In genomic region chr2:128449294-128449693, GRCm38 (mm10) we compare ENCODE assay signal across 34 mouse cellular contexts.
"Had no signal": no experiment of that assay in that cellular context is flagged by ENCODE, and none has a peak within 500 bp of the region (broad histone marks: within the 10 kb centered on the region; RNA-seq: fewer than 3 reads in every experiment).

No protein-coding gene starts in this region.

- H3K9me3 ChIP-seq: heart, embryonic 12.5 days; heart, embryonic 13.5 days; heart, embryonic 15.5 days; hindbrain, embryonic 10.5 days; hindbrain, embryonic 12.5 days; hindbrain, embryonic 13.5 days; hindbrain, embryonic 15.5 days; intestine, embryonic 15.5 days; kidney, embryonic 15.5 days had no signal

- ATAC-seq: hindbrain, embryonic 16.5 days; hindbrain, postnatal 0 days; intestine, embryonic 15.5 days; intestine, embryonic 16.5 days; intestine, postnatal 0 days had no signal

- H3K4me3 ChIP-seq: heart, embryonic 12.5 days; heart, embryonic 13.5 days; heart, embryonic 15.5 days; hindbrain, embryonic 10.5 days; hindbrain, embryonic 12.5 days; hindbrain, embryonic 13.5 days; hindbrain, embryonic 15.5 days; intestine, embryonic 15.5 days; kidney, embryonic 15.5 days; layer of hippocampus, adult 2 months; left cerebral cortex, adult 2 months had no signal

- H3K36me3 ChIP-seq: heart, embryonic 12.5 days; heart, embryonic 13.5 days; heart, embryonic 15.5 days; hindbrain, embryonic 10.5 days; hindbrain, embryonic 12.5 days; hindbrain, embryonic 13.5 days; hindbrain, embryonic 15.5 days; intestine, embryonic 15.5 days; kidney, embryonic 15.5 days had no signal

- DNase-seq: heart, postnatal 10 days; heart, postnatal 14 days; heart, postnatal 36 days; heart, postnatal 4 days; kidney, adult 11 months; kidney, adult 18-20 months; kidney, adult 2 months; kidney, adult 8-10 months; kidney, adult 9 months; kidney, postnatal 10 days; kidney, postnatal 14 days; kidney, postnatal 25 days; kidney, postnatal 36 days; kidney, postnatal 4 days; layer of hippocampus, adult 9-11 months; layer of hippocampus, postnatal 36 days had no signal

- H3K4me2 ChIP-seq: heart, embryonic 11.5 days; heart, embryonic 12.5 days; heart, embryonic 13.5 days; heart, embryonic 15.5 days; hindbrain, embryonic 12.5 days; hindbrain, embryonic 13.5 days; hindbrain, embryonic 14.5 days; hindbrain, embryonic 15.5 days; intestine, embryonic 15.5 days; kidney, embryonic 15.5 days had no signal

- H3K27me3 ChIP-seq: heart, embryonic 12.5 days; heart, embryonic 13.5 days; heart, embryonic 15.5 days; hindbrain, embryonic 12.5 days; hindbrain, embryonic 15.5 days; intestine, embryonic 15.5 days; kidney, embryonic 15.5 days had no signal

- H3K4me1 ChIP-seq: heart, embryonic 12.5 days; heart, embryonic 13.5 days; heart, embryonic 15.5 days; hindbrain, embryonic 12.5 days; hindbrain, embryonic 13.5 days; hindbrain, embryonic 15.5 days; intestine, embryonic 15.5 days; kidney, embryonic 15.5 days had no signal

- H3K9ac ChIP-seq: heart, embryonic 12.5 days; heart, embryonic 13.5 days; heart, embryonic 15.5 days; hindbrain, embryonic 12.5 days; hindbrain, embryonic 13.5 days; hindbrain, embryonic 14.5 days; hindbrain, embryonic 15.5 days; intestine, embryonic 15.5 days; kidney, embryonic 15.5 days had no signal

- H3K27ac ChIP-seq: heart, embryonic 13.5 days; heart, embryonic 15.5 days; hindbrain, embryonic 10.5 days; hindbrain, embryonic 12.5 days; hindbrain, embryonic 13.5 days; hindbrain, embryonic 14.5 days; hindbrain, embryonic 15.5 days; hindbrain, postnatal 0 days; intestine, embryonic 15.5 days; kidney, embryonic 15.5 days; kidney, postnatal 0 days; layer of hippocampus, adult 2 months; left cerebral cortex, adult 2 months had no signal
